Mouse (Mus musculus): ENCODE data around the gene Casd1.
"Not testable (repeated sequence)": the region's sequence is repeated elsewhere in the genome, so short reads cannot be mapped to it uniquely, and the experiment has no call there.

Casd1 gene

DNA sequence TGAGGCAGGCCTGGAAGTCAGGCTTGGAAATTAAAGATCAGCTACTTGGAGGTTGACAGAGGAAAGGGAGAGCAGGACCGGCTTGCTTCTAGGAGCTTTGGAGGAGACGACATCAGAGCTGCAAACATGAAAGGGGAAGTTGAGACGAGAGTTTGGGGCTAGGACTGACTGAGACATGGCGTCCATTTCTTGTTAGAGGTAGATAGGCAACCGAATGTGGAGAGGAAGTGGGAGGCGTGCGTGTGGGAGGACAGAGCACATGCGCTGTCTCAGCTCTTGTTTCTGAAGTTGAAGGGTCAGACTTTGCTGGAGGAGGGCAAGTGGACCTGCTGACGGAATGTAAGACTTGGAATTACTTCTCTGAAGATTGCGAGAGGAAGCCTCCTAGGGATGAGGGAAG is 17.3 kb downstream of the Casd1 start:
- DNase-seq = peak; percentile 9 to 14

- DNase-seq = no peak
These were observed 30.8 kb downstream of the Casd1 start for GRCm38 (mm10) chr6:4631464-4631863.

DNA sequence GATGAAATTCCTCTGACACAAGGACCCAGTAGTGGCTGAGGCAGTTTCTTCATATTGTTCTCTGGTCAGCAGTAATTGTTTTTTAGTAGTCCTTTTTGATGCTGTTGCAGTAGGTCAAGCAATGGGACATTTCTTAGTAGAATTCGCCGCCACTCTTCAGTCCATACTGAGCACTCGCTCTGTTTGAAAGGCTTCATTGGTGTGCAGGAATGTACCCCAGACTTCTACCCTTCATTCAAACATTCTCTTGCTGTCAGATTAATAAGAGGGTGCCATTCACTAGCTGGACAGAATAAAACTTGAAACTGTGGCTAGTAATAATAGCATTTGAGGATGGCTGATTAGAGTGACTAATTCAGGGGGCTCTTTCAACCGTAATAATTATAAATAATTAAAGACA is 32.5 kb downstream of the Casd1 start:
- DNase-seq = no peak

GRCm38 (mm10) chr6:4634804-4635203 is 34.2 kb downstream of the Casd1 start:
- DNase-seq = no peak

DNA sequence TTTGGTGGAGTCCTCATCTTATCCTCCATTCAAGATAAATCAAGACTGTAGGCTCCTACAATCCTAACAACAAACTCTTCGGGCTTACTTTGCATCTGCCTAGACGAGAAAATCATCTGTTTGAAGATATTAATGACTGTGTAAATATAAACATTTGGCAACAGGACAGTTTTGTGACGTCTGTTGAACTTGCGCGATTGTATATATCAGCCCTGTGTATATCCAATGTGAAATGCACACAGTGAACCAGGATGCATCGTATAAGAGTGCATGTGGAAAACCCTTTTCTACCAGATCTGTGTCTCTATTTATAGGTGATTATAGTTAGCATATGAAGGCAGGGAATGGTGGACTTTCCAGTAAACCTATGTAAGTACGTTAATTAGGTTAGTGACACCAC is 41.4 kb downstream of the Casd1 start:
- no peak for DNase-seq

- no peak for DNase-seq
These were observed 46.7 kb downstream of the Casd1 start for GRCm38 (mm10) chr6:4647351-4647750.

DNA sequence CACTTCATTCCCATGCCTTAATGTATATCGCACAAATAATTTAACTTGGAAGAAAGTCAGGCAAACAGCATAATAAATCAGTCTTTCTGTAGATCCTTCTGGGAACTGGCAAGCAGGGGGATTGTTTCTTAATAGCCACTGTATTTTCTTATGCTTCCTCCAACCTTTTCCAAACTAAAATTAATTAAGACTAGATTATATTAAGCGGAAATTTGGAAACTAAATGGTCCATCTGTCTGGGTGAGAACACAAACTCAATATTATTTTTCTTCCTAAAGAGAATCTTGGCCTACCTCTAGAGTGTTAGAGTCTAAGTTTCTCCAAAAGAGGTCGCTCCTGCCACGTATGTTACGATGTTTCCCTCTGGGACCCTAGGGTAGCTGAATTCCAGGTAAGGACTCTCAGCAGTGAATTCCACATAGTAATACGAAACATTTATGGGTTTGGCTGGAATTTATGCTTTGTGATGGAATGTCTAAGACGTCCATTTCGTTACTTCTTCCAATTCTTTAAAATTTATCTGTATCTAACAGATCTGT is 52.0 kb downstream of the Casd1 start:
- no peak for DNase-seq

DNA sequence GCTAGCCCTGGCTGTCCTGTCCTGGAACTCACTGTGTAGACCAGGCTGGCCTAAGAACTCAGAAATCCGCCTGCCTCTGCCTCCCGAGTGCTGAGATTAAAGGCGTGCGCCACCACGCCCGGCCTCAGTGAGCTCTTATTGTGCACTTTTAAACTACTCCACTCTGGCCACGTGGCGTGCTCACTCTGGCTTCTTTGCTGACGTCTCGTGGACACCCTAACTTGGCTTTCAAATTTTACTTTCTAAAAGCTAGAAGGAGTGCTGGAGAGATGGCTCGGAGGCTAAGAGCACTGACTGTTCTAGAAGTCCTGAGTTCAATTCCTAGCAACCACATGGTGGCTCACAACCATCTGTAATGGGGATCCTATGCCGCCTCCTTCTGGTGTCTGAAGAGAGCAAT is 53.1 kb downstream of the Casd1 start:
- not testable (repeated sequence) for DNase-seq

DNA sequence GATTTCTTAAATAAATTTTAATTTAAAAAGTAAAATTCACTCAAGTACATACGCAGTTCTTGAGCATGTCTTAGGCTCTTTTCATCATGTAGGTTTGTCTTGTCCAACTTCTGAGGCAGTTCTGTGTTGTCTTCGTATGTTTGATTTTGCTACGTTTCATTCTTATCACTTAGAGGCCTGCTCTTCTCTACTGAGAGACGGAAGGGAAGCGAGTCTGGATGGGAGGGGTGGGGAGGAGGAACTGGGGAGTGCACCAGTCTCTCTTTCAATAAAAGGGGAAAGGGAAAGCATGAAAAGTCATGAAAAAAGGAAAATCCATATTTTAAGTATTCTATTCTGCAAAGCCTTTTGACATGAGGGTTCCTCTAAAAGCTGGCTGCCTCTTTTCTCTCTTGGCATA is 54.8 kb downstream of the Casd1 start:
- no peak for DNase-seq

DNA sequence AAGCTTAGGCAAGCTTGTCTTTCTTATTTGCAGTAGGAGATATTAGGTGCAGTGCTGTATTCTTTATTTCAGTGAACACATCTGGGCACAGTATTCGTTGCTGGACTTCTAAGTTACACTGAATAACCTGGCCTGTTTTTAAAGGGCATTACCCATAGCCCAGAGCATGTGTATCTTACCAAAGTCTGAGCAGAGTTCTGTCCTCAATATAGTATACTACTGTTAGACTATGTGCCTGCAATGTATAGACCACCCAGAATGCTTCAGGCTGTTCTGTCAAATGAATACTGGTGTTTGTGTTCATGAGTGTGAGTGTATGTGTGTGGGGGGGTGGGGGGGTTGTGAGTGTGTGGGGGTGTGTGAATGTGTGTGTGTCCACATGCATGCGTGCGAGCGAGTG is 55.3 kb downstream of the Casd1 start:
- DNase-seq = no peak

DNA sequence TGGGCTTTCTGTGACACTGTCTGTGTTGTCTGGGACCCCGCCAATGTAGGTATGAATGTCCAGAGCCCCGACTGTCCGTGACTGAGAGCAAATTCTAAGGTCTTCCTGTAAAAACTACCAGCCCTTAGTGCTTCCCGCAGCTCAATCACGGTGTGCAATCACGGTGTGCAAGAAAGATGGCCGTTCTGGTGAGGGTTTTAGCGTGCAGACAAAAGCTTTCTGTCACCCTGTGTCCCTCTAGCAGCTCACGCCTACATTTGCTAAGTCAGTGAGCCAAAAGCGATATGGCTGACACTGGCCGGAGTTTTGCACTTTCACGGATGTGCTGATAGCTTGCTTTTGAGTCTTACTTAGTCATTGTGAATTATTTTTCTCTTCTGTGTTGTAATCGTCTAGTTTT is 58.2 kb downstream of the Casd1 start:
- DNase-seq = no peak

GRCm38 (mm10) chr6:4663516-4663915 is 62.9 kb downstream of the Casd1 start:
- no peak for DNase-seq

DNA sequence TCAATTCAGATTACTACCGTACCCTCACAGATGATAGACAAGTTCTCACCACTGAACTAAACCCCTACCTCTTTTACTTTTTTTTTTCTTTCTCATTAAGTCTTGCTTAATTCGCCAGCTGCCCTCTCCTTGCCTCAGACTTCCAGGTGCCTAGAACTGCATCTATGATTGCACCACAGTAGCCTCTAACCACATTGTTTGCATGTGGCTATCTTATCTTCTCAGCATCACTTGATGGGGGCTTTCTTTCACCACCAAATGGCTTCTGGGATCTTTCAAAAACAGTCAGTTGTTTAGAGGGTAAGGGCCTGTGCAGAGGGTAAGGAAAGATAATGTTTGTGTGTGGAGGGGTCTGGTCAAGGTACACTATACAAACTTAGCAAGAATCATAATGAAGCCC is 63.7 kb downstream of the Casd1 start:
- no peak for DNase-seq

DNA sequence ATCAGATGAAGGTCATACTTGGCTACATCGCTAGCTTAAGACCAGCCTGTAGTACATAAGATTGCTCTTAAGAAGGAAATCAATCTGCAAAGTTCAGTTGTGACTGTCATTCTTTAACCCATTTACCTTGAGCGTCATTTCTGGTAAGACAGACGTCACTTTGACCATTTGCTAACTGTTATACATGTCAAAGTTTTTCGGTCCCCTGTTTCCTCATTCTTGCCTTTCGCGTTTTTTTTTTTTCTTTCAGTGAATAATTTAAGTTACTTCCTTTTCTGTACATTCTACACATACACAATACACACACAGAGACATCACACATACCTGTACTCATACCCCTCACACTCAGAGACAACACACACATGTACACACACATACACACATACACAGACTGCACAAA is 64.5 kb downstream of the Casd1 start:
- DNase-seq = no peak

DNA sequence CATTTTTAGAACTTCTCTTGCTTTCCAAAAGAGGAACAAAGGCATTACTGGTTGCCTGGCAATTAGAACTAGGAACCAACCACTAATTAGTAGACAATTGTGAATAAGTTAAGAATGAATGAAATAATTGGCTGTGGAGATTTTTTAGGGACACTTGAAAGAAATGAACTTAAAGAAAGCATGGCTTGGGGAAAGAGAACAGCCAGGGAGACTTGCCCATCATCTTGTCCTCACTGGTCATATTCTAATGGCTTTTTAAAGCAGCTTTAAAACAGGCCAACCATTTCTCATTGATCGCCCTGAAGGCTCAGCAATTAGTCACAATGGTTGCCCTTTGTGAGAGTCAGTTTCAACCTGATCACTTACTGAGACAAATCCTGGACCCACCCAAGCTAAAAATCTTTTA is 76.7 kb downstream of the Casd1 start:
- no peak for DNase-seq

DNA sequence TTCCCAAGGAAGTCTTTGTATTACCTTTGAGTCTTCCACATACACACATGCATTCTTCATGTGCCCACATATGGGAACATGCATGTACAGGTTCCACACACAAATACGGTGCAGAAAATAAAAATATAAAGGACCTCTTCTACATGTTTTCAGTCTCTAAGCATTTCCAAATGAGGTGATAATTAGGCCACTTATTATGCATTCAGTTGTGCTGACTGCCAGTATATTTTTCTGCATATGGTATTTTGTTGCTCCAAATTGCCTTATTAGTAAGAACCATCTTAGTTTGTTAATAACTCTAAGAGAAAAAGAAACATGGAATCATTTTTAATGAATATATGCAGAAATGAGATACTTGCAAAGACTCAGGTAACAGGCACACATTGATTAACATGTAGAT is 79.3 kb downstream of the Casd1 start:
- no peak for DNase-seq

DNA sequence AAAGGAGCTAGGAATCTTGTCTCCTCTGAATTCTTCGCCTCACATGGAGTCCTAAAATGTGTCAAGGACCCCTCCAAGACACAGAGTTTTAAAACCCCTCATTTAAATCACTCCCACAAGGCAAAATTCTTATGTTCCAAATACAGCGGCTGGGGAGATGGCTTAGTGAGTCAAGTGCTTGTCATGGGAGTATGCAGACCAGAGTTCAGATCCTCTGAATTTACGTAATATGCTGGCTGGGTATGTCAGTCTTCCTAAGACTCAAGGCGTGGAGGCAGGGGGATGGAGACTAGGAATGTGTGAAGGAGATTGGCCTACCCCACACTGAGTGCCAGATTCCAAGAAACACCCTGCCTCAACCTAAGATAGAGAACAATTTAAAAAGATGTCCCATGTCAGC is 79.9 kb downstream of the Casd1 start:
- no peak for DNase-seq

GRCm38 (mm10) chr6:4684706-4685340 is 84.2 kb downstream of the Casd1 start:
- no peak for DNase-seq

DNA sequence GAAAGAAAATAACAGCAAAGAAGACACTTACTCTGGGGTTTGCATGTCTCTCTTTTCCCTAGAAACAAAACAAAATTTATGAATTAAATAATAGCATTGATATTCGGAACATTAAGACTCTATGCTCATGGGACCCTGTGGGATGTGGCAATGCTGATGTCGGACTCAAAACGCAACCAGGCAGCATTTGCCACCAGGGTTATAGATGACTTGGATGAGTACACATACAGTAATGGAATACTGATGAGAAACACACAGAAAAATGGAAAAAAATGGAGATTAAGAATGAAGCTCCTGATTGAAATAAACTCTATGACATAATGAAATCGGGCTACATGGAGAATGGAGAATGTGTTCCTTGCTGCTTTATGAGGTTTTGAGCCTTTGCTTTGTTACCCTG is 89.8 kb downstream of the Casd1 start:
- DNase-seq = no peak
